Mouse (Mus musculus) limb, embryonic 14.5 days (tissue): Measurements from ENCODE around the gene Dock1. TPM values are rescaled to one million over a fixed set of nuclear protein-coding genes. Genes with fewer than 3 reads are reported as not detected.

Experiments
- ATAC-seq: fragments of 200-750 bp; cut with Nextera tagmentation; 2 replicates; pipeline ENCODE4 v1.8.0; 2017; ENCODE audit warnings: low read depth, moderate number of reproducible peaks, moderate TSS enrichment; ENCODE audit not compliant: low FRiP score
- DNase-seq: peaks from one replicate; pipeline ENCODE4 v3.0.0-alpha.2; 2015; ENCODE audit warnings: low spot score
- H3K27ac ChIP-seq: fragments of 300-500 bp; sonication (generic); replicated peaks from 2 replicates; pipeline ENCODE4 v1.5.1; 2014; ENCODE audit warnings: low read depth, mild to moderate bottlenecking, low read length, moderate library complexity, mixed read lengths
- H3K27me3 ChIP-seq: fragments of 300-500 bp; sonication (generic); 2 replicates; pipeline ENCODE4 v1.6.1; 2014; ENCODE audit warnings: low read length, mixed read lengths; ENCODE audit not compliant: control insufficient read depth, insufficient read depth
- H3K36me3 ChIP-seq: fragments of 300-500 bp; sonication (generic); 2 replicates; pipeline ENCODE4 v1.6.1; 2014; ENCODE audit warnings: mild to moderate bottlenecking, low read length, moderate library complexity, mixed read lengths; ENCODE audit not compliant: control insufficient read depth, insufficient read depth
- H3K4me1 ChIP-seq: fragments of 300-500 bp; sonication (generic); 2 replicates; pipeline ENCODE4 v1.6.1; 2014; ENCODE audit warnings: antibody characterized with exemption, low read length, mixed read lengths; ENCODE audit not compliant: control insufficient read depth, insufficient read depth
- H3K4me2 ChIP-seq: fragments of 300-500 bp; sonication (generic); replicated peaks from 2 replicates; pipeline ENCODE4 v1.6.1; 2014; ENCODE audit warnings: low read depth, mild to moderate bottlenecking, low read length, moderate library complexity; ENCODE audit not compliant: severe bottlenecking
- H3K4me3 ChIP-seq: fragments of 300-500 bp; sonication (generic); replicated peaks from 2 replicates; pipeline ENCODE4 v1.5.1; 2014; ENCODE audit warnings: low read length
- H3K9ac ChIP-seq: fragments of 300-500 bp; sonication (generic); 2 replicates; pipeline ENCODE4 v1.6.1; 2014; ENCODE audit warnings: mild to moderate bottlenecking, low read depth, low read length, moderate library complexity; ENCODE audit not compliant: severe bottlenecking
- H3K9me3 ChIP-seq: fragments of 300-500 bp; sonication (generic); 2 replicates; pipeline ENCODE4 v1.6.1; 2016; ENCODE audit warnings: low read length; ENCODE audit not compliant: control insufficient read depth
- POLR2A ChIP-seq: fragments of 200-500 bp; IDR thresholded peaks from 2 replicates; pipeline ENCODE4 v1.8.0; 2012; ENCODE audit warnings: inconsistent platforms, mild to moderate bottlenecking, moderate library complexity, borderline replicate concordance; ENCODE audit not compliant: insufficient read depth, insufficient read length; ENCODE audit errors: extremely low read depth
- WGBS: fragments of 180-500 bp; shearing (Covaris S2); extraction: QIAGEN DNeasy Blood & Tissue Kit; methylation state at CpG from one replicate; pipeline ENCODE4 v1.1.7; 2014; 5-methylcytosine and 5-hydroxymethylcytosine counted together
- polyA plus RNA-seq, 2 experiments: library from polyadenylated mRNA; depleted of rRNA in 1 of 2; stranded (reverse) in 1 of 2; unstranded in 1 of 2; fragments of >200 nt; fragmentation: Nextera tagmentation in 1 of 2; extraction: Ambion mirVana in 1 of 2; gene quantifications; 2 replicates each; pipeline versions ENCODE4 v1.2.1 to v1.2.3; 2012 to 2014

The Dock1 gene
- polyA plus RNA-seq, 2 experiments = 35.7 to 40.0 TPM

GRCm38 (mm10) chr7:134864175-134864574 lies 193.7 kb downstream of the Dock1 start:
- no peak overlapping the region for H3K4me2 ChIP-seq
- TF ChIP-seq POLR2A = no peak
- no peak overlapping the region for H3K4me3 ChIP-seq
- H3K36me3 ChIP-seq = no peaks in the 10 kb centered on the region; the same call in 1 of the 2 replicates
- H3K27me3 ChIP-seq = no peaks in the 10 kb centered on the region
- H3K9me3 ChIP-seq = no peaks in the 10 kb centered on the region
- H3K9ac ChIP-seq = no peak overlapping the region
- DNase-seq = peak; percentile 76
- no peaks in the 10 kb centered on the region for H3K4me1 ChIP-seq
- no peak overlapping the region for H3K27ac ChIP-seq
- no peak for ATAC-seq
- WGBS = 74% methylated on average over 2 of the region's 2 CpGs

DNA sequence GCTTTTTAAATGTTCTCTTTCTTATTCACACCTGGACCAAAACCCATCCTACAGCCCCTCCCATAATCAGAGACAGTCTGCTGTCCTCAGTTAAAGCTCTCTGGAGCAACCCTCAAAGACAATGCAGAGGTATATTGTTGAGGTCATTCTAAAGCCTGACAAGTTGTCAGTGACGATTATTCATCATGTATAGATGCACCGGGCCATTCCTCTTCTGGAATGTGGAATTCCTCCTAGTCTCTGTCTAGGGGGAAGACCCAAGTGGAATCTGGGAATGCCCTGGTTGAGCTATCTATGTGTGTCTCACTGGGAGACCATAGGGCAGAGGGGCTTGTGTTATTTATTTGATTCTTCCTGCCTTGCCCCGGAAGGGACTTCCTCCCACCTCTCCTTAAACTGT lies 202.1 kb downstream of the Dock1 start:
- ATAC-seq = no peak

DNA sequence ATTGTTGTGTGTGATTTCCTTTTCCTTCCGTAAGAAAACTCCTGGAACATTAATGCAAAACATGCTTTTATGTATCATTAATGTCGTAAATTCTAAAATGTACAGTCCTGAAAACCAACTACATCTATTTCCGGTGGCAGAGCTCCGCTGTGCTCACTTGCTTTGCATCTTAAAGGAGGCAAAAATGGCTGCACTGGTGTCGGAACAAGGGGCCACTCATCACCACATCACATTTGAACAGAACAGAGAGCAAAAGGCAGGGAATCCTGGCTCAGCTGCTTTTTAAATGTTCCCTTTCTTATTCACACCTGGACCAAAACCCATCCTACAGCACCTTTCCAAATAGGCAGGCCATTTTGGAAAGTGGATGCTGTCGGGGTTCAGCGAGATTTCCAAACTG lies 202.5 kb downstream of the Dock1 start:
- no peak for DNase-seq
- 81% methylated on average over 7 of the region's 7 CpGs for WGBS
- Histone ChIP-seq H3K27me3 (no peaks in the 10 kb centered on the region), H3K36me3 (peaks cover 17% of the 10 kb centered on the region), H3K9me3 (no peaks in the 10 kb centered on the region), H3K27ac (no peak overlapping the region), H3K9ac (no peak overlapping the region), H3K4me1 (no peaks in the 10 kb centered on the region), H3K4me3 (no peak overlapping the region), H3K4me2 (no peak overlapping the region)
- ATAC-seq = no peak
- no peak for TF ChIP-seq POLR2A

More for the DNA sequence above, 202.1 kb downstream of the Dock1 start:
- H3K4me1 ChIP-seq = no peaks in the 10 kb centered on the region
- 79% methylated on average over 3 of the region's 3 CpGs for WGBS
- no peak overlapping the region for H3K9ac ChIP-seq
- H3K27me3 ChIP-seq = no peaks in the 10 kb centered on the region
- H3K27ac ChIP-seq = no peak overlapping the region
- H3K4me3 ChIP-seq = no peak overlapping the region
- TF ChIP-seq POLR2A = no peak
- H3K4me2 ChIP-seq = no peak overlapping the region
- H3K36me3 ChIP-seq = peaks cover 17% of the 10 kb centered on the region
- DNase-seq = no peak
- H3K9me3 ChIP-seq = no peaks in the 10 kb centered on the region

- no peak overlapping the region for H3K27ac ChIP-seq
- no peaks in the 10 kb centered on the region for H3K9me3 ChIP-seq
- DNase-seq (no peak), ATAC-seq (no peak)
- no peak overlapping the region for H3K4me3 ChIP-seq
- 90% methylated on average over 6 of the region's 6 CpGs for WGBS
- H3K36me3 ChIP-seq = peaks cover 15% of the 10 kb centered on the region
- H3K4me2 ChIP-seq = no peak overlapping the region
- H3K4me1 ChIP-seq = no peaks in the 10 kb centered on the region
- H3K27me3 ChIP-seq = no peaks in the 10 kb centered on the region
- no peak overlapping the region for H3K9ac ChIP-seq
- no peak for TF ChIP-seq POLR2A
Observed at GRCm38 (mm10) chr7:134878985-134879384, 208.5 kb downstream of the Dock1 start.

DNA sequence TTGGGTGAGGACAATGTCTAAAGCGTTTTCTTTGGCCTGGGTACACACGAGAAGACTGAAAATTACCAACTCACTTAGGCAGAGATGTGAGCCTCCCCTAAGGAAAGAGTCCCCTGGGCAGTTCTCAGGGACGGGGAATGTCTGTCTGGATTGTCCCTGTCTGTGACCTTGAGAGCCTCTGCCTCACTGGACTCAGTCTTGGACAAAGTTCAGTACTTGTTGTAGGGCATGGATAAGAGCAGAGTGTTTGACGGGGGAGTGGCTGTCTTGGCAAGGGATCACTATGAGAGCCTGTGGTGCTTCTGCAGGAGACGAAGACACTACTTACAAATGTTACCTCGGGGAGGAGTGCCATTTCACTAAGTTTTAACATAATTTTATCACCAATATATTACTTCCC lies 210.0 kb downstream of the Dock1 start:
- Histone ChIP-seq H3K4me3 (no peak overlapping the region), H3K27me3 (no peaks in the 10 kb centered on the region), H3K4me2 (no peak overlapping the region), H3K27ac (no peak overlapping the region), H3K4me1 (no peaks in the 10 kb centered on the region), H3K9me3 (no peaks in the 10 kb centered on the region), H3K9ac (no peak overlapping the region), H3K36me3 (peaks cover 8% of the 10 kb centered on the region)
- WGBS = 73% methylated on average over 6 of the region's 6 CpGs
- no peak for DNase-seq
- ATAC-seq = no peak
- TF ChIP-seq POLR2A = no peak

GRCm38 (mm10) chr7:134883516-134883915 lies 213.1 kb downstream of the Dock1 start:
- H3K27me3 ChIP-seq = no peaks in the 10 kb centered on the region
- H3K36me3 ChIP-seq = no peaks in the 10 kb centered on the region; the same call in 1 of the 2 replicates
- DNase-seq = no peak
- H3K4me1 ChIP-seq = no peaks in the 10 kb centered on the region
- no peak for ATAC-seq
- no peak for TF ChIP-seq POLR2A
- no peak overlapping the region for H3K4me2 ChIP-seq
- H3K9me3 ChIP-seq = no peaks in the 10 kb centered on the region
- H3K4me3 ChIP-seq = no peak overlapping the region
- H3K9ac ChIP-seq = no peak overlapping the region
- H3K27ac ChIP-seq = no peak overlapping the region
- 78% methylated on average over 6 of the region's 6 CpGs for WGBS
